Mouse (Mus musculus) MEL-GATA-1-ER (cell line): ENCODE measurements at regions not wholly inside any gene's neighbourhood (a gene's known extent, or its start where the extent isn't known, plus 50 kb on each side); places are given as distances from the start of the nearest gene placed in this dataset.

Experiments
- DNase-seq: peaks from one replicate; pipeline ENCODE4 v3.0.0-alpha.2; 2012; ENCODE audit warnings: low read depth; ENCODE audit errors: extremely low read depth

GRCm38 (mm10) chr15:62203951-62204905, 1281.4 kb upstream of the A1bg start:
- DNase-seq, result no peak

DNA sequence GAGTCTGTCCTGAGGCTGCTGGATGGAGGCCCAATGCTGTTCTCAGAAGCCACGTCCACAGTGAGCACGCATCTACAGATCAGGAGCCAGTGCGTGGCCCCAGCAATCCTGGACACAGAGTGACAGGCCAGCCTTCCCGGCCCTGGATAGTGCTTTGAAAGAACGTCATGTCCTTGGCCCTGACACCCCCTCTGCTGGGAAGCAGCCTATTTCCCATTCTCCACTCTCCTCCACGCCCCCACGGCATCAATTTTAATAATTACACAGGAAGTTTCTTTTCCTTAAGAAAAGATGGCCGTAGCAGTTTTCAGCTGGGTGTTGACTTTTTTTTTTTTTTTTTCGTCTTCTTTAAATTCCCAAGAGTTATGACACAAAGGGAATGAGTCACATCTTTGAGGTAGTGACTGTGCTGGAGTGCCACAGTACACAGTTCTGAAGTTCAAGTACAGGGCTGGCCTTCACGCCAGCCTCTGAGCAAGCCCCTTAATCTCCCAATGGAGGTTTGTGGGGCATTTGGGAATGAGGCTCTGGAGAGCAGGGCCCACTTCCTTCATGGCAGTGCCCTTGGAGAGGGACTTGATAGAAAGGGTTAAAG, 1280.1 kb upstream of the A1bg start:
- no peak for DNase-seq

- no peak for DNase-seq
Measured at GRCm38 (mm10) chr15:62198721-62199120, 1275.9 kb upstream of the A1bg start.

DNA sequence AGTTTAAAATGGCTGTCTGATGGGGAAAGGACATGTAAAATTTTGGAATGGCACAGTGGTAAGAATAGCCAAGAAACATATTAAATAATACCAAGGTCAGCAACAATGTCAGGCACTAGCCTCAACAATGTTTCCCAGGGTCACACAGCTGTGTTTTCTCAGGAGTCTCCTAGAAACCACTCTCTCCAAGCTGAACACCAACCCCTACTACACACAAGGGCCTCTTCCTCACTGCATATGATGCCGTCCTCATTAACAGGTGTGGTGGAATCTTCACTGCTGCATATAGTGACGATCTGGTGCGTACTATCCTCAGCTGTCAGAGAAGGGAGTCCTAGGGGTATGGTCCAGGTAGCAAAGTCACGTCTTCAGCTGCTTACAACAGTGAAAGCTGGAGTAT, 1275.4 kb upstream of the A1bg start:
- no peak for DNase-seq

DNA sequence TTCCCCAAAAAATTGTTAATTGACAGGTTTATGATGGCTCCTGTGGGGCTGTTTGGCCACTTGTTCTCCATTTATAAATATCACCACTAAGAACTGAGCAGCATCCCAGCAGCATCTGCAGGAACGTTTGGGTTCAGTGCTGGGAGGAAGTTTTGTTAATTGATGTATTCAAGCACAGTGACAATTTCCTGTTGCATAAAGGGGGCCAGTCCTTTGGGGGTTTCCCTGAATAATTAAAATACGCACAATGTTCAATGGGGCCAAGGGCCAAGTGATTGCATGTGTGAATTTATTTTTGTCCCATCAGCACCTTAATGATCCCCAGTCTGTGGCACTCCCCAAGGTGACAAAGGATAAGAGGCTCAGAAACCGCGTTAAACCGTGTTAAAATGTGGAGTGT, 1272.6 kb upstream of the A1bg start:
- DNase-seq, result no peak

GRCm38 (mm10) chr15:62192706-62193105, 1269.9 kb upstream of the A1bg start:
- no peak for DNase-seq

GRCm38 (mm10) chr15:62191641-62192040, 1268.8 kb upstream of the A1bg start:
- DNase-seq, result no peak

GRCm38 (mm10) chr15:62190977-62191614, 1268.3 kb upstream of the A1bg start:
- peak; percentile 91 for DNase-seq

DNA sequence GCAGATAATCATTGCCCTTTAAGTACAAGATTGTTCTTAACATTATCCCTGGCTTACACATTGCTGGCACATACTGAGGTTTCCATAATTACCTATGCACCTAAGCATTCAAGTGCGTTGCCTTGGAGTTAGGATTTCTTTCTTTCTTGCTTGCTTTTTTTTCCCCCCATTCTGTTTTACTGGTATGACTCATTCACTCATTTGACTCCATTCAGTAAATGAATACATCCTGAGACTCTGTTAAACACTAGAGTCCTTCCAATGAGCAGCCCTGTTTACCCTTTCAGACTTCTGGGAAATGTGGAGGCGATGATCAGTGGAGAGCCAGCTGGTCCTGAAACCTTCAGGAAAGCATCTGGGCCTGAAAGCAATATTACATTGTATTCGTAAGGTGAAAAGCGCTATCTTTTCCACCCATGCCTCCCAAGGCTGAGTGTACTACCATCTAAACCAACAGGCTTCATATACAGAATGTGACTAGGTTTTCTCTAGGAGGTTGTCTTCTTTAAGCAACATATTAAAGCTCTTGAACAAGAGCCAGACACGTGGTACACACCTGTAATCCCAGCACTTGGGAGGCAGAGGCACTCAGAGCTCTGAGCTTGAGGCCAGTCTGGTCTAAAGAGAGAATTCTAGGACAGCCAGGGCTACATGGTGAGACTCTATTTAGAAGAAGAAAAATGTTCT, 1267.6 kb upstream of the A1bg start:
- DNase-seq, result peak; percentile 41

GRCm38 (mm10) chr15:62189565-62190181, 1266.9 kb upstream of the A1bg start:
- DNase-seq, result no peak

DNA sequence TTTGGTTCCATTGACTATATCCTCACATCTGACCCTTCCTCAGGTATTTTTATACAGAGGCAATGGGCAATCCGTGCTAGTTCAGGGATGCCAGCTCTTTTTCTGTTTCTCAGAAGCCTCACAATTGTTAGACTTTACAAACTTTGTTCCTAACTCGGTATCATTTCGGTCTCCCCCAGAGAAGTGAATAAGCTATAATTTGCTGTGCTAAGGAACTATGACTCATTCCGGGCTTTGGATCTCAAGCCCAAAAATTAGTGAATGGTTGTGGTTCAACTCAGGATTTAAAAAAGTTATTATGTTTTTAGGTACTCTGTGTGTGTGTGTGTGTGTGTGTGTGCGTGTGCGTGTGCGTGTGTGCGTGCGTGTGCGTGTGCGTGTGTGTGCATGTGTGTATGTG, 1263.7 kb upstream of the A1bg start:
- no peak for DNase-seq

DNA sequence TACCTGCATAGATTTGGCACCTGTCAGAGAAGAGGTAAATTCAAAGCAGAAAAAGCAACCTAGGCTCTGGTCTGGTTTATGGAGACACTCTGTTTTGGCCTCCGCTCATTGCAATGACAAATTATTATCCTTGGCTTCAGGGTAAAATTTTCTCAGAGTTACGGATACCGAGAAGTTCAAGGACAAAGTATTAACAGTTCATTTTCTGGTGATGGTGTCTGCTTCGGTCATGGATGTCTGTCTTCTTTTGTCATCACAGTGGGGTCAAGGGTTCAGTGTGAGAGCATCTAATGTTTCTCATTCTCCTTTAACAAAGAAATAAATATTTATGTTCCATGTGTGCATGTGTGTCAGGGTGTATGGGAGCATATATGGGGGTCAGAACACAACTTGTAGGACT, 1261.0 kb upstream of the A1bg start:
- DNase-seq, result no peak

DNA sequence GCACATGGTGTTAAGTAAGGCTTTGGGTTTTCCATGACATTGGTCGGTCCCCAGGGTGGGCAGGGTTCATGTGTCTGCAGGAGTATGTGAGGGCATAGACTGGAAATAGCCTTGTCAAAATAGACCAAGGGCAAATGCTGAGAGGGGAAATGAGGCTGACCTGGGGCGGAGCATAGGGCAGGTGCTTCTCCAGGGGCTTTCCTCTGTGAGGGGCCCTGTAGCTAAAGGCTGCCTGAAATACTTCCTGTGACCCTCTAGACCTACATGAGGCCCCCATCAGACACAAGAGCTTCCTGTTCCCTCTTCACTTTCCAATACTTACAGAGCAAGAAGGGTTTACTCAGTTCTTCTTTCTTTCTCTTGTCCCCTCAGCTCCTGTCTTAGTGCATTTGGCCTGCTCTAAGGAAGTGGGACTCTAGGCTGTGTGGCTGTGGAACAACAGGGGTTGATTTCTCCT, 1258.7 kb upstream of the A1bg start:
- DNase-seq, result no peak

GRCm38 (mm10) chr15:62180718-62181117, 1257.9 kb upstream of the A1bg start:
- DNase-seq, result no peak

DNA sequence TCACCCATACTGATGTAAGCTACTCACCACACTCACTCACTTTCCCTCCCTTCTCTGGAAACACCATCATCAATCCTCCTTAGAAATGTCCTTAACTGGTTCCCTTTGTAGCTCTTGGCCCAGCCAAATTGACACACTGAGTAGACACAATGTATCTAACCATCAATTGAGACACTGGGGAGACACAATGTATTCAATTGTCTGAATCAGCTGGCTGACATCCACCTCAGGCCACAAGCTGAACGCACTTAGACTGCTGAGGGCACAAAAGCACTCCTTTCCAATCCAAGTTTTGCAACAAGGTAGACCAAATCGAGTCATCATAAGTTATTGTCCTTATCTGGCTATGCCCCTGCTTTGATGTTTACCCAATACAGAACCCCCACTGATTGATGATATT, 1257.0 kb upstream of the A1bg start:
- no peak for DNase-seq

DNA sequence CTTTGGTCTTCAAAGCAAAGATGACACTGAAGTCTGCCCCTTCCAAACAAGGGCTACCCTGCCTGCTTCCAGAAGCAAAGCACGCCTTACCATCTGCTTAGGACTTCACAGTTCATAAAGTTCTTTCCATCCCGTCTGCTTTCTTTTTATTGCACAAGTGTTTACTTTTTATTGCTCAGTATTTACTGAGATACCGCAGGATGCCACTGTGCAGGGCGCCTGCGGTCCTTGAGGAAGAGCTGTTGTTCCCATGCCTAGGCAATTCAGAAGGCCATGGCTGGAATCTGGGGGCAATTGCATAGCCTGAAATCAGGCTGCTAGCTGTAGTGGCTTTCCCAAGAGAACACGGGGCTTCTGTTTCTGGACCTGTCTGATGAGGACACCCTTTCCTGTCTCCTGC, 1255.8 kb upstream of the A1bg start:
- no peak for DNase-seq

- no peak for DNase-seq
Measured at GRCm38 (mm10) chr15:62177768-62178410, 1255.1 kb upstream of the A1bg start.

DNA sequence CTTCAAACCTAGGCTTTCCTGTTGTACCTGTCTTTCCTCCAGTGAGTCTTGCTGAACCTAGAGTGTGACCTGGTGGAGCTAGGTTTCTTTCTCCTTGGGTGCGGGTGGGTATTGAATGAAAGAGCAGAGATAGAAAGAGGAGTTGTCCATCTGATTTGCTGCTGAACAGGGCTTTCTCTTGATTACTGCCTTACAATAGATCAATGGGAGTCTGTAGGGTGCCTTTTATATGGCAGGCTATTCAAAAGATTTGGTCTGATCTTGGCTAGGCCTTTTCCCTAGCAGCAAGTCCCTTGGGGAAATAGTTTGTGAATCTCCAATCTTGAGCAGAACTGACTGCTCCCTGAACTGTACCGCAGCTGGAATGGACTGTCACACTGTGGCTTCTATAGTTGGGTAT, 1253.3 kb upstream of the A1bg start:
- no peak for DNase-seq

DNA sequence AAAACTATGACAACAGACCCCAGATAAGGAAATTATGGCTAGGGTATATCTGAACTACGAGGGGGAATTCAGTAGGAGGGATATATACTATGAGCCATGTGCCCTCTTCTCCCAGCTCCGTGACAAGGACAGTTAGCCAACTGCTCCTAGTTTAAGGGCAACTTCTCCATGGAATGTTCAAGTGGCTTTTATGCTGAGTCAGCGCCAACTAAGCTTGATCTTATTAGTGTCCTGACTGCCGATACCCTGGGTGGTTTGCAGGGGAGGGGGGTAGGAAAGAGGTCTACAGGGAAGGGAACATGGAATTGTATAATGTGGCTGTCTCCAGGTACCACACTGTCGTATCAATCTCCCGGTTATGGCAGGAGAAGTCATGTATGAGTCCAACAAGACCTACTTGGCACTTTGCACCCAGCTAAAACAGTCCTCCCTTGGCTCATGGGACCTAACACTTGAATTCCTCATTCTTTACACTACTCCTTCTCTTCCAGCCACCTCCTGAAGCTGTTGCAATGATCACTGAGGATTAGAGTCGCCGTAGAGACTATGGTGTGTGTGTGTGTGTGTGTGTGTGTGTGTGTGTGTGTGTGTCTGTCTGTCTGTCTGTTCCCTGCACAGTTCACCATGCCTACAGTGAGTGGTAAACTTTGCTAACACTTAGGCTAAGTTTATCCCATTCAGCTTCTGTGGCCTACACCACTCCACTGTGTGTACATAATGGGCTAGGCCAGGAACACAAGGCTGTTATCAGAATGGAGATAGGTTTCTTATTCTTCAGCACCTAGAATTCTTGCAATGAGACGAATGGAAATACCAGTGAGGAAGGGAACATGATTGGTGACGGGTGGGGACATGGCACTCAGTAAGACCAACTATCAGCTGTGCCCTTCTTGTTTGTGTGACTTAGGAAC, 1251.1 kb upstream of the A1bg start:
- DNase-seq, result no peak

DNA sequence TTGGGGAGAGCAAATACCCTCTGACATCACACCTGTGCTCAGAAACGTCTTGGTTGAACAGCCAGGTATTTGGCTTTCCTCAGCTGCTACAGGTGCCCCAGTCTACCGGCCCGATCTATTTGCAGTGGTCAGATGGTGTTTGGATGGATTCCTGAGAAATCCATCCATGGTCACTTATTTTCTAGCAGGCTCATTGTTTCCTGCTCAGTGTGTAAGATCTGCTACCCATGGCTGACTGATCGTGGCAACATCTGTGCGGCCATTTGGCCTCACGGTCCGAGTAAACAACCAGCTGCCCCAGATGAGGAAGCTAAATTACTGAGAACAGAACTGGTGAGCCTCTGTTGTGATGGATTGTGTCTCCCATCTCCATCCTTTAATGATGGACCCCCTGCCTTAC, 1248.8 kb upstream of the A1bg start:
- DNase-seq, result no peak
